In the genomic region with DNA sequence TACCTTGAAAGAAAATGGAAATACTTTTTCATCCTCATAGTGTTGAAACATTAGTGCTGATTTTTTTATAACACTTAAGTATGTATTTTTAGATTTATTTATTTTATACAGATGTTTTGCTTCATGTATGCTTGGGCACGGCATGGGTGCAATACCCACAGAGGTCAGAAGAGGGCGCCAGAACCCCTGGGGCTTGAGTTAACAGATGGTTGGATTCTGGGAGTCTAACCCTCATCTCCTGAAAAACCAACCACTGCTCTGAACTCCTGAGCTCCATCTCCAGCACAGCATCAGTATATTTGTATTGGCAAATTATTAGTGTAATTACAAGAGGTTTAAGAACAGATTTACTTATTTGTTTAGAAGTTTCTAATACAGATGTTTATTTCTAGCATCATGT, we compare ENCODE assay signal across 9 mouse cellular contexts. TPM values are rescaled to one million over a fixed set of nuclear protein-coding genes. Genes with fewer than 3 reads are reported as not detected.
DNase-seq lines count a peak whose midpoint lies in the region; ATAC-seq and TF ChIP-seq lines count a peak whose summit lies in the region.
"Had no signal": no experiment of that assay in that cellular context is flagged by ENCODE, and none has a peak within 500 bp of the region (broad histone marks: within the 10 kb centered on the region; RNA-seq: fewer than 3 reads in every experiment).

No protein-coding gene starts in this region.

- peak; percentile 44 to 55 for DNase-seq in urinary bladder, adult 18-20 months (ENCODE audit: low spot score in 2 of 2)
- no peak for DNase-seq in urinary bladder, adult 2 months (ENCODE audit: low spot score)
- DNase-seq in adrenal gland, adult 18-20 months (ENCODE audit: low spot score in 2 of 2), result peak; percentile 70 to 78
- peak; percentile 80 for DNase-seq in embryo, embryonic 9.5 days (ENCODE audit: extremely low spot score)
- DNase-seq in hindbrain, postnatal 0 days (ENCODE audit: low spot score), result peak; percentile 69
- DNase-seq in lung, adult 2 months, result peak; percentile 74
- DNase-seq in right cerebral cortex, postnatal 14 days, result peak; percentile 58

- no peaks in the 10 kb centered on the region for H3K9me3 ChIP-seq in hindbrain, postnatal 0 days (ENCODE audit: low read length)

- no peak overlapping the region for H3K9ac ChIP-seq in hindbrain, postnatal 0 days (replicated peaks; ENCODE audit: low read length)

- H3K4me3 ChIP-seq in hindbrain, postnatal 0 days (ENCODE audit: low read length), result no peak overlapping the region
- no peak overlapping the region for H3K4me3 ChIP-seq in lung, adult 2 months (replicated peaks; ENCODE audit: extremely low read depth, low read depth, low read length)

- 2% methylated on average over 2 of the region's 2 CpGs for WGBS in hindbrain, postnatal 0 days
- WGBS in lung, adult 2 months, result 0% methylated on average over 2 of the region's 2 CpGs

- TF ChIP-seq POLR2A in lung, adult 2 months (IDR thresholded peaks at IDR 0.05; ENCODE audit: borderline replicate concordance, extremely low read depth, low read depth, low read length), result no peak

- no peak for ATAC-seq in hindbrain, postnatal 0 days

- no peaks in the 10 kb centered on the region for H3K36me3 ChIP-seq in hindbrain, postnatal 0 days (ENCODE audit: insufficient read depth, low read length)

- H3K27me3 ChIP-seq in hindbrain, postnatal 0 days (ENCODE audit: insufficient read depth, low read length), result no peaks in the 10 kb centered on the region

- H3K27ac ChIP-seq in hindbrain, postnatal 0 days, result no peak overlapping the region

- H3K4me2 ChIP-seq in hindbrain, postnatal 0 days (ENCODE audit: low read depth, low read length), result no peak overlapping the region

- peak; percentile 82 for TF ChIP-seq CTCF in hindbrain, postnatal 0 days (IDR thresholded peaks at IDR 0.05; ENCODE audit: low read depth)
- peak; percentile 91 for TF ChIP-seq CTCF in lung, adult 2 months (IDR thresholded peaks at IDR 0.05; ENCODE audit: insufficient read depth, low read length)

- no peaks in the 10 kb centered on the region for H3K4me1 ChIP-seq in hindbrain, postnatal 0 days (ENCODE audit: insufficient read depth, low read length)
- no peaks in the 10 kb centered on the region for H3K4me1 ChIP-seq in lung, adult 2 months (ENCODE audit: control insufficient read depth, insufficient read depth, low read length)

RNA-seq across cellular contexts. Expression of a gene that starts 16.2 kb away (rescaled TPM):
- polyA plus RNA-seq in urinary bladder, adult 2 months (2012; rRNA removed), result not detected in 2 replicates
- not detected for total RNA-seq in adrenal gland, adult 18-20 months (2021)
- not detected in 2 replicates for total RNA-seq in hindbrain, postnatal 0 days (2014; rRNA removed)
- not detected in 2 replicates for polyA plus RNA-seq in hindbrain, postnatal 0 days (2015; fragmentation: Nextera tagmentation; extraction: Ambion mirVana)
- not detected in 2 replicates for polyA plus RNA-seq in lung, adult 2 months (2012; rRNA removed)
- total RNA-seq: hematopoietic stem cell, adult 5-6 weeks had no signal
- polyA plus RNA-seq: stomach, embryonic 14.5 days had no signal

RNA-seq across cellular contexts. Expression of a gene that starts 16.2 kb away (rescaled TPM):
- polyA plus RNA-seq in urinary bladder, adult 2 months (2012; rRNA removed), result 40.0 and 42.0 TPM in 2 replicates
- 10 to 100 TPM; 77.8 to 85.0 TPM for total RNA-seq in adrenal gland, adult 18-20 months (2021)
- 140 TPM in 2 replicates for total RNA-seq in hindbrain, postnatal 0 days (2014; rRNA removed)
- 73.1 and 78.8 TPM in 2 replicates for polyA plus RNA-seq in hindbrain, postnatal 0 days (2015; fragmentation: Nextera tagmentation; extraction: Ambion mirVana)
- polyA plus RNA-seq in lung, adult 2 months (2012; rRNA removed), result 19.6 and 19.7 TPM in 2 replicates

RNA-seq across cellular contexts. Expression of a gene that starts 16.9 kb away (rescaled TPM):
- 0.25 and 0.66 TPM in 2 replicates for polyA plus RNA-seq in urinary bladder, adult 2 months (2012; rRNA removed)
- total RNA-seq in adrenal gland, adult 18-20 months (2021), result under 1 TPM in 1 of 2 experiments, not detected in 1; 0.40 TPM
- 0.18 and 2.2 TPM in 2 replicates for total RNA-seq in hindbrain, postnatal 0 days (2014; rRNA removed)
- polyA plus RNA-seq in hindbrain, postnatal 0 days (2015; fragmentation: Nextera tagmentation; extraction: Ambion mirVana), result 1.4 and 1.5 TPM in 2 replicates
- 0.19 and 0.33 TPM in 2 replicates for polyA plus RNA-seq in lung, adult 2 months (2012; rRNA removed)
- total RNA-seq: hematopoietic stem cell, adult 5-6 weeks had no signal

RNA-seq across cellular contexts. Expression of a gene that starts 21.4 kb away (rescaled TPM):
- 0.04 and 0.10 TPM in 2 replicates for polyA plus RNA-seq in urinary bladder, adult 2 months (2012; rRNA removed)
- total RNA-seq in adrenal gland, adult 18-20 months (2021), result not detected
- total RNA-seq in hindbrain, postnatal 0 days (2014; rRNA removed), result not detected in 2 replicates
- not detected in 2 replicates for polyA plus RNA-seq in hindbrain, postnatal 0 days (2015; fragmentation: Nextera tagmentation; extraction: Ambion mirVana)
- not detected in 2 replicates for polyA plus RNA-seq in lung, adult 2 months (2012; rRNA removed)
- total RNA-seq: hematopoietic stem cell, adult 5-6 weeks had no signal
- polyA plus RNA-seq: stomach, embryonic 14.5 days had no signal

RNA-seq across cellular contexts. Expression of a gene that starts 35.2 kb away (rescaled TPM):
- 0.07 TPM in 1 of 2 replicates, not detected in the other for polyA plus RNA-seq in urinary bladder, adult 2 months (2012; rRNA removed)
- not detected for total RNA-seq in adrenal gland, adult 18-20 months (2021)
- not detected in 2 replicates for total RNA-seq in hindbrain, postnatal 0 days (2014; rRNA removed)
- polyA plus RNA-seq in hindbrain, postnatal 0 days (2015; fragmentation: Nextera tagmentation; extraction: Ambion mirVana), result not detected in 2 replicates
- polyA plus RNA-seq in lung, adult 2 months (2012; rRNA removed), result not detected in 2 replicates
- total RNA-seq: hematopoietic stem cell, adult 5-6 weeks had no signal
